Mouse (Mus musculus) C2C12 (cell line): ENCODE results near the gene Dtd1.

ENCODE experiments used
- CTCF ChIP-seq: IDR thresholded peaks from one replicate; pipeline ENCODE4 v1.5.1; 2011; ENCODE audit not compliant: control insufficient read depth, insufficient read depth, insufficient read length
- MAX ChIP-seq: IDR thresholded peaks from one replicate; pipeline ENCODE4 v1.6.1; 2011; ENCODE audit warnings: mild to moderate bottlenecking, control low read depth

GRCm38 (mm10) chr2:144709704-144710103, 110.0 kb downstream of the Dtd1 start:
- no peak for TF ChIP-seq CTCF
- TF ChIP-seq MAX = no peak
